24 mouse cellular contexts compared by ENCODE assay signal in the genomic region with DNA sequence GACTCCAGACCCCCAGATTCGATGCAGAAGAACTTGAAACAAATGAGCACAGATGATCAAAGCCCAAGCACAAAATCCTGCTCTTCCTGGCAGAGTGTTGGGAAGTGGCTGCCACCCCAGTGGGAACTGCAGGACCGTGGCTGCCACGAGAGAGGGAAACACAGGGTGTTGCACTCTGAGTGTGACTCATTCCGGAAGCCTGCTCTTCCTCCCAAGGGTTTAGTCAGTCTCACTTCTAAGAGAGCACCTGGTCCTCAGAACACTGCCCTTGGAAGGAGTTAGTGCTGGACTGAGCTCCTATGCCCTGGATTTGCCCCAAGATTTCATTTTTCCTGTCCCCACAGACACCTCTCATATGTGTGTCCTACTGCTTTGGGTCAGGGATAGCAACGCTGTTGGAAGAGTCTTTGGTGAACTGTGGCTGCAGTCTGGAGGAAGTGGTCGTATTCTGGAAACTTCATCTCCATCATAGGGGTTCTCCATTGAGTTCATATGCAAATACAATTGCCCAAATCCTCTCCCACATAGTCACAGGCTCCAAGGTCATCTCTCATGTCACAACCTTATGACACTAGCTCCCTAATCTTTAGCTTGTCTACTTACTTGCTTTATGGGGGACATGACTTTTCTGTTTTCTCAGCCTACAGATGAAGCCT.
DNase-seq lines count a peak whose midpoint lies in the region; ATAC-seq lines count a peak whose summit lies in the region.
"Had no signal": no experiment of that assay in that cellular context is flagged by ENCODE, and none has a peak within 500 bp of the region (broad histone marks: within the 10 kb centered on the region; RNA-seq: fewer than 3 reads in every experiment).

No protein-coding gene starts in this region.

- ATAC-seq in activated CD4-positive, CD25-positive, alpha-beta regulatory T cell, adult 4 months, result peak; percentile 59
- no peak for ATAC-seq in kidney, embryonic 16.5 days (ENCODE audit: low FRiP score, low TSS enrichment)
- ATAC-seq: forebrain, embryonic 13.5 days; forebrain, embryonic 16.5 days; hindbrain, embryonic 16.5 days; intestine, embryonic 16.5 days had no signal

- H3K4me2 ChIP-seq in kidney, embryonic 16.5 days (replicated peaks; ENCODE audit: low read depth, low read length), result no peak overlapping the region
- H3K4me2 ChIP-seq: forebrain, embryonic 13.5 days; heart, embryonic 11.5 days; heart, embryonic 15.5 days; hindbrain, embryonic 13.5 days had no signal

- no peaks in the 10 kb centered on the region for H3K27me3 ChIP-seq in kidney, embryonic 16.5 days (ENCODE audit: insufficient read depth, low read length)
- H3K27me3 ChIP-seq: forebrain, embryonic 13.5 days; heart, embryonic 15.5 days; hindbrain, embryonic 13.5 days had no signal

- no peak overlapping the region for H3K9ac ChIP-seq in kidney, embryonic 16.5 days (replicated peaks; ENCODE audit: low read length)
- H3K9ac ChIP-seq: forebrain, embryonic 13.5 days; heart, embryonic 15.5 days; hindbrain, embryonic 13.5 days had no signal

- H3K27ac ChIP-seq in kidney, embryonic 16.5 days (ENCODE audit: low read length), result no peak overlapping the region
- H3K27ac ChIP-seq: forebrain, embryonic 10.5 days; forebrain, embryonic 13.5 days; heart, embryonic 15.5 days; hindbrain, embryonic 10.5 days; hindbrain, embryonic 13.5 days had no signal

- H3K9me3 ChIP-seq in kidney, embryonic 16.5 days (ENCODE audit: low read length), result no peaks in the 10 kb centered on the region
- H3K9me3 ChIP-seq: forebrain, embryonic 10.5 days; forebrain, embryonic 13.5 days; heart, embryonic 15.5 days; hindbrain, embryonic 10.5 days; hindbrain, embryonic 13.5 days had no signal

- H3K4me3 ChIP-seq in kidney, embryonic 16.5 days (ENCODE audit: low read length), result no peak overlapping the region
- H3K4me3 ChIP-seq: forebrain, embryonic 10.5 days; forebrain, embryonic 13.5 days; heart, embryonic 15.5 days; hindbrain, embryonic 10.5 days; hindbrain, embryonic 13.5 days had no signal

- WGBS in kidney, embryonic 16.5 days, result 72% methylated on average over 6 of the region's 6 CpGs

- H3K4me1 ChIP-seq in kidney, embryonic 16.5 days (ENCODE audit: insufficient read depth, low read length), result no peaks in the 10 kb centered on the region
- H3K4me1 ChIP-seq: forebrain, embryonic 10.5 days; forebrain, embryonic 13.5 days; heart, embryonic 15.5 days; hindbrain, embryonic 10.5 days; hindbrain, embryonic 13.5 days had no signal

- no peaks in the 10 kb centered on the region for H3K36me3 ChIP-seq in kidney, embryonic 16.5 days (ENCODE audit: insufficient read depth, low read length)
- H3K36me3 ChIP-seq: forebrain, embryonic 10.5 days; heart, embryonic 15.5 days; hindbrain, embryonic 10.5 days; hindbrain, embryonic 13.5 days had no signal

- DNase-seq in adrenal gland, postnatal 36 days, result peak; percentile 5 to 18
- DNase-seq in adrenal gland, adult 8-10 months, result no peak
- DNase-seq in A20 (ENCODE audit: low read depth, low spot score), result peak; percentile 57
- no peak for DNase-seq in cerebellum, adult 18-20 months
- DNase-seq: adrenal gland, postnatal 10 days; cerebellum, adult 11-12 months; cerebellum, adult 9-10 months; cerebellum, postnatal 14 days; gastrocnemius, postnatal 10 days; gastrocnemius, postnatal 36 days; heart, postnatal 10 days; heart, postnatal 36 days; kidney, adult 18-20 months had no signal

Comparison
In these comparisons a context has a peak if more than half of its experiments do, and no peak if none do; other contexts are left out.
1. DNase-seq: peak in adrenal gland, postnatal 36 days (2 of 2) and A20 (single experiment); none in adrenal gland, adult 8-10 months (single experiment) and cerebellum, adult 18-20 months (0 of 2).